Mouse (Mus musculus): ENCODE data around the gene Eid1. TPM values are rescaled to one million over a fixed set of nuclear protein-coding genes. Genes with fewer than 3 reads are reported as not detected.

Gene Eid1
- total RNA-seq, 2 experiments from 2014 or later, result 303 TPM

DNA sequence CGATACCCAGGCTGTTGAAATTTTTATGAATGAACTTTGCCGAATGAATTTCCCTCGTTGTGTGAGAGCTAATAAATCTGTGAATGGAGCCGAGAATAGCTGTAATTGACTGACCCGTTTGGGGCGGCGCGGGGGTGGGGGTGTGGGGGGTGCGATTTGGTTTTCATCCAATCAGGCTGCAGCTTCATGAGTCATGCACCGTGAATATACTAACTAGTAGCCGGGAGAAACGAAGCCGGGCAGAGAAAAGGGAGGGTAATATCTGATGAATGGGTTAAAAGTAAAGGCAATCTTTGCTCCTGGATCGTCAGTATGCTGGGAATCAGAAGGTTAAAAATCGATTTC lies 51.2 kb downstream of the Eid1 start, which contains the start of gene Shc4:
Shc4 (minus strand) TSS at position 63 of the 345 bp plus-strand sequence.
- DNase-seq (ENCODE audit: low spot score in 2 of 2), result peak; percentile 21 to 38
- intact Hi-C loops (cut with DNase I), result no loop called here

Other genes with a start within 250 kb of the Eid1 start
- under 1 TPM in 1 of 2 experiments, not detected in 1; 0.27 TPM for gene Gm9913, start 168.0 kb upstream of the Eid1 start, total RNA-seq (2021)
- 1 to 10 TPM; 5.8 to 7.3 TPM for gene Fbn1, start 165.1 kb upstream of the Eid1 start, total RNA-seq (2021)
- gene Cep152, start 48.0 kb upstream of the Eid1 start, total RNA-seq (2021), result 1 to 10 TPM; 1.7 to 2.2 TPM
- gene Shc4, start 51.1 kb downstream of the Eid1 start, total RNA-seq (2021), result 1 to 10 TPM; 4.9 to 5.5 TPM
- 100 to 1,000 TPM; 115 to 117 TPM for gene Secisbp2l, start 109.8 kb downstream of the Eid1 start, total RNA-seq (2021)
- gene Galk2, start 186.0 kb downstream of the Eid1 start, total RNA-seq (2021), result 10 to 100 TPM; 24.7 to 26.4 TPM
- gene Cops2, start 186.0 kb downstream of the Eid1 start, total RNA-seq (2021), result 10 to 100 TPM; 90.5 to 91.6 TPM